Mouse (Mus musculus): ENCODE data around the gene Hopx. TPM values are rescaled to one million over a fixed set of nuclear protein-coding genes. Genes with fewer than 3 reads are reported as not detected.

The Hopx gene
- polyA plus RNA-seq, 1 experiment from 2014 or later, result 0.82 TPM

- Histone ChIP-seq H3K4me2 (ENCODE audit: low read length) (no peak overlapping the region), H3K36me3 (ENCODE audit: control insufficient read depth, insufficient read depth, low read length) (no peaks in the 10 kb centered on the region), H3K4me1 (ENCODE audit: control insufficient read depth, insufficient read depth, low read length) (peaks cover 8% of the 10 kb centered on the region; the same call in 1 of the 2 replicates), H3K9me3 (ENCODE audit: control insufficient read depth, low read length) (no peaks in the 10 kb centered on the region), H3K4me3 (replicated peaks; ENCODE audit: low read depth, low read length) (no peak overlapping the region), H3K27ac (replicated peaks; ENCODE audit: low read depth, low read length) (no peak overlapping the region), H3K9ac (replicated peaks; ENCODE audit: low read length) (no peak overlapping the region), H3K27me3 (ENCODE audit: control insufficient read depth, insufficient read depth, low read length) (peaks cover 40% of the 10 kb centered on the region)
- 81% methylated on average over 3 of the region's 3 CpGs for WGBS
- DNase-seq, result no peak
- no peak for ATAC-seq (ENCODE audit: low FRiP score, low TSS enrichment)
Observed at GRCm38 (mm10) chr5:77113773-77114172, 1.1 kb downstream of the Hopx start.

GRCm38 (mm10) chr5:77112066-77112465 is 2.9 kb downstream of the Hopx start:
- ATAC-seq (ENCODE audit: low FRiP score, low TSS enrichment) (no peak), DNase-seq (no peak)

GRCm38 (mm10) chr5:77109814-77110213 is 5.1 kb downstream of the Hopx start:
- Histone ChIP-seq H3K9me3 (ENCODE audit: control insufficient read depth, low read length) (no peaks in the 10 kb centered on the region), H3K4me3 (replicated peaks; ENCODE audit: low read depth, low read length) (no peak overlapping the region), H3K4me1 (ENCODE audit: control insufficient read depth, insufficient read depth, low read length) (peaks cover 2% of the 10 kb centered on the region; the same call in 1 of the 2 replicates), H3K27me3 (ENCODE audit: control insufficient read depth, insufficient read depth, low read length) (peaks cover 14% of the 10 kb centered on the region; the same call in 1 of the 2 replicates), H3K4me2 (ENCODE audit: low read length) (no peak overlapping the region), H3K9ac (replicated peaks; ENCODE audit: low read length) (no peak overlapping the region), H3K36me3 (ENCODE audit: control insufficient read depth, insufficient read depth, low read length) (no peaks in the 10 kb centered on the region), H3K27ac (replicated peaks; ENCODE audit: low read depth, low read length) (no peak overlapping the region)
- ATAC-seq (ENCODE audit: low FRiP score, low TSS enrichment) (no peak), DNase-seq (no peak)
- WGBS, result 91% methylated on average over 2 of the region's 2 CpGs

More at GRCm38 (mm10) chr5:77112066-77112465, 2.9 kb downstream of the Hopx start:
- peaks cover 8% of the 10 kb centered on the region; the same call in 1 of the 2 replicates for H3K4me1 ChIP-seq (ENCODE audit: control insufficient read depth, insufficient read depth, low read length)
- H3K27me3 ChIP-seq (ENCODE audit: control insufficient read depth, insufficient read depth, low read length), result peaks cover 29% of the 10 kb centered on the region
- H3K9ac ChIP-seq (replicated peaks; ENCODE audit: low read length), result no peak overlapping the region
- H3K27ac ChIP-seq (replicated peaks; ENCODE audit: low read depth, low read length), result no peak overlapping the region
- H3K4me2 ChIP-seq (ENCODE audit: low read length), result no peak overlapping the region
- H3K4me3 ChIP-seq (replicated peaks; ENCODE audit: low read depth, low read length), result no peak overlapping the region
- WGBS, result 71% methylated on average over 2 of the region's 2 CpGs
- H3K9me3 ChIP-seq (ENCODE audit: control insufficient read depth, low read length), result no peaks in the 10 kb centered on the region
- H3K36me3 ChIP-seq (ENCODE audit: control insufficient read depth, insufficient read depth, low read length), result no peaks in the 10 kb centered on the region

GRCm38 (mm10) chr5:77108806-77109205 is 6.1 kb downstream of the Hopx start:
- Histone ChIP-seq H3K4me1 (ENCODE audit: control insufficient read depth, insufficient read depth, low read length) (no peaks in the 10 kb centered on the region), H3K4me3 (replicated peaks; ENCODE audit: low read depth, low read length) (no peak overlapping the region), H3K27me3 (ENCODE audit: control insufficient read depth, insufficient read depth, low read length) (peaks cover 7% of the 10 kb centered on the region; the same call in 1 of the 2 replicates), H3K27ac (replicated peaks; ENCODE audit: low read depth, low read length) (no peak overlapping the region), H3K4me2 (ENCODE audit: low read length) (no peak overlapping the region), H3K36me3 (ENCODE audit: control insufficient read depth, insufficient read depth, low read length) (no peaks in the 10 kb centered on the region), H3K9me3 (ENCODE audit: control insufficient read depth, low read length) (no peaks in the 10 kb centered on the region), H3K9ac (replicated peaks; ENCODE audit: low read length) (no peak overlapping the region)
- no peak for ATAC-seq (ENCODE audit: low FRiP score, low TSS enrichment)
- WGBS, result 94% methylated on average over 6 of the region's 6 CpGs
- DNase-seq, result no peak

GRCm38 (mm10) chr5:77107146-77107822 is 7.6 kb downstream of the Hopx start:
- no peaks in the 10 kb centered on the region for H3K4me1 ChIP-seq (ENCODE audit: control insufficient read depth, insufficient read depth, low read length)
- H3K36me3 ChIP-seq (ENCODE audit: control insufficient read depth, insufficient read depth, low read length), result no peaks in the 10 kb centered on the region
- H3K4me2 ChIP-seq (ENCODE audit: low read length), result no peak overlapping the region
- DNase-seq (no peak), ATAC-seq (ENCODE audit: low FRiP score, low TSS enrichment) (no peak)
- H3K27me3 ChIP-seq (ENCODE audit: control insufficient read depth, insufficient read depth, low read length), result peaks cover 7% of the 10 kb centered on the region; the same call in 1 of the 2 replicates
- no peak overlapping the region for H3K4me3 ChIP-seq (replicated peaks; ENCODE audit: low read depth, low read length)
- H3K9ac ChIP-seq (replicated peaks; ENCODE audit: low read length), result no peak overlapping the region
- WGBS, result 92% methylated on average over 11 of the region's 11 CpGs
- H3K27ac ChIP-seq (replicated peaks; ENCODE audit: low read depth, low read length), result no peak overlapping the region
- no peaks in the 10 kb centered on the region for H3K9me3 ChIP-seq (ENCODE audit: control insufficient read depth, low read length)

GRCm38 (mm10) chr5:77102522-77103365 is 12.2 kb downstream of the Hopx start:
- Histone ChIP-seq H3K36me3 (ENCODE audit: control insufficient read depth, insufficient read depth, low read length) (no peaks in the 10 kb centered on the region), H3K4me1 (ENCODE audit: control insufficient read depth, insufficient read depth, low read length) (no peaks in the 10 kb centered on the region), H3K4me3 (replicated peaks; ENCODE audit: low read depth, low read length) (no peak overlapping the region), H3K27ac (replicated peaks; ENCODE audit: low read depth, low read length) (no peak overlapping the region), H3K9ac (replicated peaks; ENCODE audit: low read length) (no peak overlapping the region), H3K9me3 (ENCODE audit: control insufficient read depth, low read length) (no peaks in the 10 kb centered on the region), H3K4me2 (ENCODE audit: low read length) (no peak overlapping the region), H3K27me3 (ENCODE audit: control insufficient read depth, insufficient read depth, low read length) (peaks cover 4% of the 10 kb centered on the region; the same call in 1 of the 2 replicates)
- DNase-seq (peak; percentile 38), ATAC-seq (ENCODE audit: low FRiP score, low TSS enrichment) (no peak)
- WGBS, result 75% methylated on average over 15 of the region's 15 CpGs

- DNase-seq (no peak), ATAC-seq (ENCODE audit: low FRiP score, low TSS enrichment) (no peak)
- H3K4me3 ChIP-seq (replicated peaks; ENCODE audit: low read depth, low read length), result no peak overlapping the region
- no peaks in the 10 kb centered on the region for H3K4me1 ChIP-seq (ENCODE audit: control insufficient read depth, insufficient read depth, low read length)
- H3K9me3 ChIP-seq (ENCODE audit: control insufficient read depth, low read length), result no peaks in the 10 kb centered on the region
- peaks cover 14% of the 10 kb centered on the region for H3K27me3 ChIP-seq (ENCODE audit: control insufficient read depth, insufficient read depth, low read length)
- no peak overlapping the region for H3K27ac ChIP-seq (replicated peaks; ENCODE audit: low read depth, low read length)
- H3K36me3 ChIP-seq (ENCODE audit: control insufficient read depth, insufficient read depth, low read length), result no peaks in the 10 kb centered on the region
- WGBS, result 91% methylated on average over 6 of the region's 6 CpGs
- H3K9ac ChIP-seq (replicated peaks; ENCODE audit: low read length), result no peak overlapping the region
- H3K4me2 ChIP-seq (ENCODE audit: low read length), result no peak overlapping the region
Observed at GRCm38 (mm10) chr5:77100691-77101090, 14.2 kb downstream of the Hopx start.

- Histone ChIP-seq H3K27ac (replicated peaks; ENCODE audit: low read depth, low read length) (no peak overlapping the region), H3K4me3 (replicated peaks; ENCODE audit: low read depth, low read length) (no peak overlapping the region), H3K36me3 (ENCODE audit: control insufficient read depth, insufficient read depth, low read length) (no peaks in the 10 kb centered on the region), H3K4me2 (ENCODE audit: low read length) (no peak overlapping the region), H3K27me3 (ENCODE audit: control insufficient read depth, insufficient read depth, low read length) (peaks cover 21% of the 10 kb centered on the region), H3K9me3 (ENCODE audit: control insufficient read depth, low read length) (no peaks in the 10 kb centered on the region), H3K9ac (replicated peaks; ENCODE audit: low read length) (no peak overlapping the region), H3K4me1 (ENCODE audit: control insufficient read depth, insufficient read depth, low read length) (0 out of 2 replicates have a peak, but pooled peaks cover 3% of the 10 kb centered on the region)
- WGBS, result 86% methylated on average over 6 of the region's 6 CpGs
- ATAC-seq (ENCODE audit: low FRiP score, low TSS enrichment), result no peak
- no peak for DNase-seq
Observed at GRCm38 (mm10) chr5:77099997-77100380, 14.9 kb downstream of the Hopx start.
